Mouse (Mus musculus) gastrocnemius, postnatal 25 days (tissue): ENCODE data around the gene Gm21761. TPM values are rescaled to one million over a fixed set of nuclear protein-coding genes. Genes with fewer than 3 reads are reported as not detected.
"Not testable (repeated sequence)": the region's sequence is repeated elsewhere in the genome, so short reads cannot be mapped to it uniquely, and the experiment has no call there.

Experiments used
- DNase-seq: peaks from one replicate; pipeline ENCODE4 v3.0.0; 2022
- long read RNA-seq, 2 experiments: library from polyadenylated mRNA; stranded (forward); transcript quantifications; one replicate each; pipeline ENCODE4 v2.0.0; 2021
- total RNA-seq, 2 experiments: library from RNA; stranded (reverse); gene quantifications; 1 replicate in 1 of 2; 2 replicates in 1 of 2; pipeline ENCODE4 v1.2.3; 2021

Gm21761 gene
- not detected for total RNA-seq
- long read RNA-seq, experiment 1 = 0 reads
- long read RNA-seq, experiment 2 = 0 reads

DNA sequence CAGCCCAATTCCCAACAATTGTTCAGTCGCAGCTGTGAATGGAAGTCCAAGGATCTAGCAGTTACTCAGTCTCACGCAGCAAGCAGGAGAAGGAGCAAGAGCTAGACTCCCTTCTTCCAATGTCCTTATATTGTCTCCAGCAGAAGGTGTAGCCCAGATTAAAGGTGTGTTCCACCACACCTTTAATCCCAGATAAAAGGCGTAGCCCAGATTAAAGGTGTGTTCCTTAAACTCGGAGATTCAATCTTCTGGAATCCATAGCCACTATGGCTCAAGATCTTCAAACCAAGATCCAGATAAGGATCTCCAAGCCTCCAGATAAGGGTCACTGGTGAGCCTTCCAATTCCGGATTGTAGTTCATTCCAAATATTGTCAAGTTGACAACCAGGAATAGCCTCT is at the start of gene Gm21761:
Gene Gm21761 (minus strand): TSS at position 101 of the 400 bp plus-strand sequence.
- not testable (repeated sequence) for DNase-seq

GRCm38 (mm10) chr13:119969163-119969562 is 40.1 kb upstream of the Gm21761 start:
- DNase-seq = not testable (repeated sequence)

GRCm38 (mm10) chr13:119968193-119968592 is 39.1 kb upstream of the Gm21761 start:
- not testable (repeated sequence) for DNase-seq

- DNase-seq = peak; percentile 5
Measured at GRCm38 (mm10) chr13:119965968-119966367, 36.9 kb upstream of the Gm21761 start.

GRCm38 (mm10) chr13:119965302-119965952 is 36.4 kb upstream of the Gm21761 start:
- DNase-seq = not testable (repeated sequence)

DNA sequence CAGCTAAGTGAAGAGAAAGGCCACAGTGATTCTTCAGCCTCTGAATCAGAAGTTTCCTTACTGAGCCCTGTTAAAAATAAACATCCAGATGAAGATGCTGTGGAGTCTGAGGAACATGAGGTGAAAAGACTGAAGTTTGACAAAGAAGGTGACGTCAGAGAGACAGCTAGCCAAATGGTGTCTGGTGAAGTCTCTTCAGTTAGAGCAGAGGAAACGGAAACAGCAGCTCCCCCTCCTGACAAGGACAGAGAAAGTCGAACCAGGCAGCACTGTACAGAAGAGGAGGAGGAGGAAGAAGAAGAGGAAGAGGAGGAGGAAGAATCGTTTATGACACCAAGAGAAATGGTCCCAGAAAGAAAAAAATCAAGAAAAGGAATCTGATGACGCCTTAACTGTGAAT is 33.8 kb upstream of the Gm21761 start:
- not testable (repeated sequence) for DNase-seq

DNA sequence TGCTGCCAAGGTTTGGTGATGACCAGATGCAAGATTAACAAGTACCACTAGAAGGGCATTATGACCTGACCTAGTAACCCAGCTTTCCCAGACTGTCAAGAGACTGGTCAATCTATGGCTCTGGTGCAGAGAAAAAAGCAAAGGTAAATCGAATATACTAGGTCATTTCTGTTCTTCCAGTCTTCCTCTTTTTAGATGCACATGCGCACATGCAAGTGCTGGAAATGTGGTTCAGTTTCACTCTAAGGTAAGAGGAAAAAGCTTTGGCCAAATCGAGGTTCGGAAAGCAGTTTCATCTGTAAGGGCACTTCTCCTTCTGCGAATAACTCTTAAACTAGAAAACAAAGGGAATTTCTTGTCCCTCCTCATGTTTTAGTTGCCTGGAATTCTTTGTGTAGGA is 26.5 kb upstream of the Gm21761 start:
- not testable (repeated sequence) for DNase-seq

- DNase-seq = not testable (repeated sequence)
Measured at GRCm38 (mm10) chr13:119955089-119955488, 26.0 kb upstream of the Gm21761 start.

- DNase-seq = not testable (repeated sequence)
Measured at GRCm38 (mm10) chr13:119950706-119951105, 21.6 kb upstream of the Gm21761 start, which contains the start of gene B020031M17Rik. Gene B020031M17Rik (minus strand): TSS chr13:119950806.

GRCm38 (mm10) chr13:119924597-119925340 is 4.3 kb downstream of the Gm21761 start:
- not testable (repeated sequence) for DNase-seq

GRCm38 (mm10) chr13:119916966-119917722 is 11.9 kb downstream of the Gm21761 start:
- DNase-seq = not testable (repeated sequence)

DNA sequence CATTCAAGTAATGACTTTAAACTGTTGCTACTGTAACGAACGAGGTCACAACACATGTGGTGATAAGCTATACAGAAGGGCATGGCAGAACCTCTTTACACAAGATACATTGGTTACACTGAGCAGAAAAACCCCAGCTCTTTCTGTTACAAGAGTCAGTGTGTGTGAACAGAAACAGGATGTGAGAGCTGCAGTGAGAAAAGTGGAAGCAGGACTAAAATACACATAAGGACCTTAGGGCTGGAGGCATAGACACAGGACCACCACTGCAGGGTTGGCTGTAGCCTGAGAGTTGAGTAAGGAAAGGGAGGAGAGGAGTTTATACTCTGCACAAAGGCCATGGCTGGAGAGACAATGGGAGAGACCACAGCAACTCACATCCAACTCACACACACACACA is 12.6 kb downstream of the Gm21761 start:
- DNase-seq = not testable (repeated sequence)

- not testable (repeated sequence) for DNase-seq
Measured at GRCm38 (mm10) chr13:119898549-119898948, 30.5 kb downstream of the Gm21761 start.

DNA sequence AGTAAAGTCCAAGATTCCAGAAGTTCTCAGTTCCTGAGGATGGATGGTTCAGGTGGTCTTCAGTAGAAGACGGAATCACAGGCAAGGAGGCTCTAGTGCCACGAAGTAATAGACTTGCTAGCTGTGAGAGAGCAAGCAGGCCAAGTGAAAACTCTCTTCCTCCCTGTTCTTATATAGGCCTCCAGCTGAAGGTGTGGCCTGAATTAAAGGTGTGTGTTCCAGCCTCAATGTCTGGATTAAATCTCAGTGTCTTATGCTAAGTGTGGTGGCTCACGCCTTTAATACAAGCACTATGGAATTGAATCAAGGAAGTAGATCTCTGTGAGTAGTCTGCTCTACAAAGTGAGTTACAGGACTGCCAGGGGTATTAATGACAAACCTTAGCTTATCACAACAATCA is 34.4 kb downstream of the Gm21761 start, which contains the start of gene Tcstv1:
Gene Tcstv1 (minus strand): TSS at position 101 of the 400 bp plus-strand sequence.
- DNase-seq = not testable (repeated sequence)

- not testable (repeated sequence) for DNase-seq
Measured at GRCm38 (mm10) chr13:119886896-119887295, 42.2 kb downstream of the Gm21761 start.

DNA sequence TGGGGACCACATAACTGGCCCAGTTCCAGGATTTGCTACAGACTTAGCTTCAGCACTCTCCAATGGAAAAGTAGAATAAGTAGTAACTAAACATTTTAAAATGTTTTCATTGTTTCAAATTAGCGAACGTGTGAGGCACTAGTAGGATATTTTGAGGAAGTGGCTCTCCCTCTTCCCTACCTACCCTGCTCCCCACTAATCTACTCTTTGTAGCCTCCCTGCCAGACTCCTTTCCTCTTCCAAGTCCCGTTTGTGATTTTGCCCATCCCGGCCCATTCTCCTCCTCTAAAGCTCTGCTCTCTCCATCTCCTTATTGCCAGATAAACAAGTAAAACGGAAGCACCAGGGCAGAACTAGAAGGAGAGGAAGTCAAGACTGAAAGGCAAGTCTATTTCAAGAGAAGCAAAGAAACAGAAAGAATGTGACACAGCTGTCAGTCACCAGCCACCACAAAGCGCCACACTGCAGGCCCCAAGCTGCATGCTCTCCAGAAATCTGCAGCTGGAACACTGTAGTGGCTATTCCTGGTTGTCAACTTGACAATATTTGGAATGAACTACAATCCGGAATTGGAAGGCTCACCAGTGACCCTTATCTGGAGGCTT is 64.6 kb downstream of the Gm21761 start:
- DNase-seq = not testable (repeated sequence)

DNA sequence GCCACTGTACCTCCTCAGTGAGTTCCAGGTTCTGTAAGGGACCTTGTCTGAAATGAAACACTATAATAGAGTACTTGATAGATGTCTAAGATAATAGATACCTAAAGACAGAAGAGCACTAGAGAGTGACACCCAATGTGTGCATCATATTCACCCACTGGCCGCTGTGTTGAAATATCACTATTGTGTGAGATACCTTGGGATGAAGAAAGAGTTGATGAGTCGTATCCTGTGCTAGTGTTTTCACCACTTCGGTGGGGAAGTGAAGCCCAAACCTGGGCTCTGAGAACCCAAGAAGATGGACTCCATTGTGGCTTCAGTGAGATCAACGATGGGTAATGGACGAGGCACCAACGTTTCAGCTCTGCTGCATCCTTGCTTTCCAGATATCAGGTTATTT is 66.7 kb downstream of the Gm21761 start:
- not testable (repeated sequence) for DNase-seq
